Mouse (Mus musculus) liver, postnatal 0 days (tissue): ENCODE data around the gene Robo4. TPM values are rescaled to one million over a fixed set of nuclear protein-coding genes. Genes with fewer than 3 reads are reported as not detected.
A peak's percentile ranks its signal among the peaks of the same experiment; 100 is the strongest.

Experiments used
- ATAC-seq: fragments of 200-750 bp; cut with Nextera tagmentation; 2 replicates; pipeline ENCODE4 v1.8.0; 2017; ENCODE audit warnings: mild to moderate bottlenecking, moderate library complexity
- DNase-seq: peaks from one replicate; pipeline ENCODE4 v3.0.0-alpha.2; 2016
- H3K27ac ChIP-seq: fragments of 300-500 bp; sonication (generic); 2 replicates; pipeline ENCODE4 v1.5.1; 2014; ENCODE audit warnings: antibody characterized with exemption, moderate library complexity, mild to moderate bottlenecking, low read depth
- H3K27me3 ChIP-seq: fragments of 300-500 bp; sonication (generic); 2 replicates; pipeline ENCODE4 v1.6.1; 2014; ENCODE audit warnings: low read length, control low read depth, mixed read lengths; ENCODE audit not compliant: insufficient read depth
- H3K36me3 ChIP-seq: fragments of 300-500 bp; sonication (generic); replicated peaks from 2 replicates; pipeline ENCODE4 v1.6.1; 2014; ENCODE audit warnings: mild to moderate bottlenecking, control low read depth, low read length, moderate library complexity, mixed read lengths; ENCODE audit not compliant: insufficient read depth
- H3K4me1 ChIP-seq: fragments of 300-500 bp; sonication (generic); 2 replicates; pipeline ENCODE4 v1.6.1; 2014; ENCODE audit warnings: antibody characterized with exemption, mild to moderate bottlenecking, control low read depth; ENCODE audit not compliant: insufficient read depth
- H3K4me2 ChIP-seq: fragments of 300-500 bp; sonication (generic); 2 replicates; pipeline ENCODE4 v1.6.1; 2014; ENCODE audit warnings: low read depth, mild to moderate bottlenecking, low read length, moderate library complexity, mixed read lengths
- H3K4me3 ChIP-seq: fragments of 300-500 bp; sonication (generic); 2 replicates; pipeline ENCODE4 v1.5.1; 2014; ENCODE audit warnings: low read depth, low read length
- H3K9ac ChIP-seq: fragments of 300-500 bp; sonication (generic); replicated peaks from 2 replicates; pipeline ENCODE4 v1.6.1; 2014; ENCODE audit warnings: mild to moderate bottlenecking, moderate library complexity
- H3K9me3 ChIP-seq: fragments of 300-500 bp; sonication (generic); 2 replicates; pipeline ENCODE4 v1.6.1; 2016; ENCODE audit warnings: mild to moderate bottlenecking, control low read depth, low read length, mixed read lengths
- CTCF ChIP-seq: sonication (generic); IDR thresholded peaks from 2 replicates; pipeline ENCODE4 v1.5.1; 2016; ENCODE audit warnings: antibody characterized with exemption, low read depth
- EP300 ChIP-seq: IDR thresholded peaks from 2 replicates; pipeline ENCODE4 v1.6.1; 2016; ENCODE audit warnings: antibody characterized with exemption, low read depth, mild to moderate bottlenecking
- WGBS: fragments of 180-500 bp; shearing (Covaris S2); extraction: QIAGEN DNeasy Blood & Tissue Kit; methylation state at CpG from one replicate; pipeline ENCODE4 v1.1.7; 2014; ENCODE audit not compliant: insufficient replicate concordance; 5-methylcytosine and 5-hydroxymethylcytosine counted together
- polyA plus RNA-seq: library from polyadenylated mRNA; unstranded; fragments of >200 nt; fragmentation: Nextera tagmentation; extraction: Ambion mirVana; gene quantifications from 2 replicates; pipeline ENCODE4 v1.2.1, GENCODE M21; 2015

The Robo4 gene
- polyA plus RNA-seq, 1 experiment from 2014 or later: 2.5 TPM

DNA sequence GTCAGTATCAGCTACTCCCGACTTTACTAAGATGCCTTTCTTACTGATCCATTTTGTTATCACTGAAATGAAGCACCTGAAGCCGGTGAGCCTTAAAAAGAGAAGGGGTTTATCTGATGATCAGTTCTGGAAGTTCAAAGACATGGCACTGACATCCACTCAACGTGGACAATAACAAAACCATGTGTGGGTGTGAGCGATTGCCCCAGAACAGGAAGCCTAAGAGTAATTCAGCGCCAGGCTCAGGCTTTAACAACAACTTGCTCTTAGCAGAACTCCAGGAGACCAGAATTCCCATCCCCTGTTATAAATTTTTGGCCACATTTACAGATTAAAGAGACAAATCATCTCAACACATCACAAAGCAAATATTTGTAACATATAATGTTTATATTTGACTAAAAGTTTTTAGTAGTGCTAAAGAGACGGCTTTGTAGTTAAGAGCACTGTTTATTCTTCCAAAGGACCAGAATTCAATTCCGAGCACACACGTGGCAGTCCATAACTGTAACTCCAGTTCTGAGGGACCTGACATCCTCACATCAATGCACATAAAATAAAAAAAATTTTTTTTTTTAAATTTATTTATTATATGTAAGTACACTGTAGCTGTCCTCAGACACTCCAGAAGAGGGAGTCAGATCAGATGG lies 8.1 kb upstream of the Robo4 start:
- Histone ChIP-seq H3K9me3 (no peaks in the 10 kb centered on the region), H3K4me2 (no peak overlapping the region), H3K36me3 (no peaks in the 10 kb centered on the region), H3K9ac (no peak overlapping the region), H3K4me3 (no peak overlapping the region), H3K27ac (no peak overlapping the region), H3K27me3 (no peaks in the 10 kb centered on the region), H3K4me1 (no peaks in the 10 kb centered on the region)
- WGBS: 67% methylated on average over 8 of the region's 8 CpGs
- no peak for ATAC-seq
- TF ChIP-seq EP300 (no peak), CTCF (no peak)
- no peak for DNase-seq

DNA sequence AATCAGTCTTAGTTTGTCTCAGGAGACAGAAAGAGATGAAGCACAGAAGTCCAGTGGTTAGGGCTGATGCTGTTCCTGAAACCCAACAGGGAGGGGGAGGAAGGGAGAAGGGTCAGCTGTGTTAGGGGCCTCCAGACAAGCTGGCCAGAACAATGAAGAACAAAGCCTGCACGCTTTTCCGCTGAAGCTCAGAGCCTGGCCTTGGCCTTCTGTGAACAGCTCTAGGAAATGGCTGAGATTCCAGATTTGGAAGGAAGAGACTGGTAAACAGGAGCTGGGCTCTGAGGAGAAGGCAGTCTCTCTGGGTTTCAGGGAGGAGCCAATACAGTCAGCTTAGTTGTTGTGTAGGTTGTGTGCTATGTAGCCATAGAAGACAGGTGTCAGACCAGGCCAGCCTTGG lies 1.1 kb upstream of the Robo4 start:
- Histone ChIP-seq H3K4me2 (no peak overlapping the region), H3K4me1 (no peaks in the 10 kb centered on the region), H3K36me3 (no peaks in the 10 kb centered on the region), H3K9ac (no peak overlapping the region), H3K4me3 (no peak overlapping the region), H3K9me3 (no peaks in the 10 kb centered on the region), H3K27ac (no peak overlapping the region), H3K27me3 (no peaks in the 10 kb centered on the region)
- TF ChIP-seq EP300 (no peak), CTCF (no peak)
- ATAC-seq (peak; percentile 64), DNase-seq (no peak)
- 78% methylated on average over 2 of the region's 2 CpGs for WGBS

DNA sequence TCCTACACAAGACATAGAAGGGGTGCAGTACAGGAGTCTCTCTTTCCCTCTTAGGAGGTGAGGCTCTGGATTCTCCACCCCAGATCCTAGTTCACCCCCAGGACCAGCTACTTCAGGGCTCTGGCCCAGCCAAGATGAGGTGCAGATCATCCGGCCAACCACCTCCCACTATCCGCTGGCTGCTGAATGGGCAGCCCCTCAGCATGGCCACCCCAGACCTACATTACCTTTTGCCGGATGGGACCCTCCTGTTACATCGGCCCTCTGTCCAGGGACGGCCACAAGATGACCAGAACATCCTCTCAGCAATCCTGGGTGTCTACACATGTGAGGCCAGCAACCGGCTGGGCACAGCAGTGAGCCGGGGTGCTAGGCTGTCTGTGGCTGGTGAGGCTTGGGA lies 804 bp downstream of the Robo4 start:
- H3K9me3 ChIP-seq: no peaks in the 10 kb centered on the region
- DNase-seq: no peak
- H3K36me3 ChIP-seq: no peaks in the 10 kb centered on the region
- 0 out of 2 replicates have a peak, but pooled peaks cover under 1% of the 10 kb centered on the region for H3K27me3 ChIP-seq
- H3K9ac ChIP-seq: peak overlapping the region; percentile 37
- no peak overlapping the region for H3K4me2 ChIP-seq
- H3K27ac ChIP-seq: peak overlapping the region; percentile 34
- TF ChIP-seq CTCF (no peak), EP300 (no peak)
- no peaks in the 10 kb centered on the region for H3K4me1 ChIP-seq
- peak overlapping the region; percentile 12; the same call in 1 of the 2 replicates for H3K4me3 ChIP-seq
- no peak for ATAC-seq
- 72% methylated on average over 7 of the region's 7 CpGs for WGBS

DNA sequence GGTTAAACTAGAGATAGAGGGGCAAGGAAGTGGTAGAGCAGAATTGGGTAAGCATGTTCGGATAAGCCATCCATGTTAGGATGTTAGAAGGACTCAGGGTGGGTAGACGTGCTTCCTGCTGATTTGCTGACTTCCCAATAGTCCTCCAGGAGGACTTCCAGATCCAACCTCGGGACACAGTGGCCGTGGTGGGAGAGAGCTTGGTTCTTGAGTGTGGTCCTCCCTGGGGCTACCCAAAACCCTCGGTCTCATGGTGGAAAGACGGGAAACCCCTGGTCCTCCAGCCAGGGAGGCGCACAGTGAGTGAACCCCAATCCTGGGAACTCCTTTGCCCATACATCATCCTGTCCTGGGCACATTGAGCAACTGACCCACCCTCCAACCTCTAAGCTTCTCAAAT lies 1.3 kb downstream of the Robo4 start:
- H3K27ac ChIP-seq: no peak overlapping the region
- H3K4me2 ChIP-seq: peak overlapping the region; percentile 24; the same call in 1 of the 2 replicates
- 66% methylated on average over 7 of the region's 7 CpGs for WGBS
- TF ChIP-seq CTCF (no peak), EP300 (no peak)
- ATAC-seq: no peak
- no peaks in the 10 kb centered on the region for H3K4me1 ChIP-seq
- no peak for DNase-seq
- no peaks in the 10 kb centered on the region for H3K36me3 ChIP-seq
- H3K27me3 ChIP-seq: 0 out of 2 replicates have a peak, but pooled peaks cover 5% of the 10 kb centered on the region
- H3K9me3 ChIP-seq: no peaks in the 10 kb centered on the region
- H3K9ac ChIP-seq: no peak overlapping the region
- peak overlapping the region; percentile 12; the same call in 1 of the 2 replicates for H3K4me3 ChIP-seq

DNA sequence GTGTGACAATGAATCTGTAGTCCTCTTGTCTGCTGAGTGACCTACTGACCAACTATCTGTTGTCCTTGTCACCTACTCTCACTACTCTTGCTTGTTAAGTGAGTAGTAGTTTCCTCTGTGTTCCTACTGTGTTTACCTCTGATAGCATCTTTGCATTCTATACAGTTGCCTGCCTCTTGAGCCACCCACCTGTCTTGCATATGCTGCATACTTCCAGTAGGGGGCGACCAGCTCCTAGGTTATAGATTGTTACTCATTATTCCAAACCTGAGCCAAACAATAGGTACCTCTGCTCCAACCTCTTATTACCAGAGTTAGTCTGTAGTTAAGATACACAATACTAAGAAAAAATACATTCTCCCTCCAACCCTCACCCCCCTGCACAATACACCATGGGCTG lies 4.7 kb downstream of the Robo4 start:
- DNase-seq (no peak), ATAC-seq (no peak; the same call in 1 of the 2 replicates)
- H3K9me3 ChIP-seq: no peaks in the 10 kb centered on the region
- WGBS: 0% methylated on average over 1 of the region's 1 CpGs
- no peak overlapping the region for H3K9ac ChIP-seq
- no peak overlapping the region for H3K4me3 ChIP-seq
- no peaks in the 10 kb centered on the region for H3K4me1 ChIP-seq
- 0 out of 2 replicates have a peak, but pooled peaks cover 6% of the 10 kb centered on the region for H3K27me3 ChIP-seq
- no peaks in the 10 kb centered on the region for H3K36me3 ChIP-seq
- H3K4me2 ChIP-seq: no peak overlapping the region
- TF ChIP-seq EP300 (no peak), CTCF (peak; percentile 80)
- H3K27ac ChIP-seq: no peak overlapping the region

DNA sequence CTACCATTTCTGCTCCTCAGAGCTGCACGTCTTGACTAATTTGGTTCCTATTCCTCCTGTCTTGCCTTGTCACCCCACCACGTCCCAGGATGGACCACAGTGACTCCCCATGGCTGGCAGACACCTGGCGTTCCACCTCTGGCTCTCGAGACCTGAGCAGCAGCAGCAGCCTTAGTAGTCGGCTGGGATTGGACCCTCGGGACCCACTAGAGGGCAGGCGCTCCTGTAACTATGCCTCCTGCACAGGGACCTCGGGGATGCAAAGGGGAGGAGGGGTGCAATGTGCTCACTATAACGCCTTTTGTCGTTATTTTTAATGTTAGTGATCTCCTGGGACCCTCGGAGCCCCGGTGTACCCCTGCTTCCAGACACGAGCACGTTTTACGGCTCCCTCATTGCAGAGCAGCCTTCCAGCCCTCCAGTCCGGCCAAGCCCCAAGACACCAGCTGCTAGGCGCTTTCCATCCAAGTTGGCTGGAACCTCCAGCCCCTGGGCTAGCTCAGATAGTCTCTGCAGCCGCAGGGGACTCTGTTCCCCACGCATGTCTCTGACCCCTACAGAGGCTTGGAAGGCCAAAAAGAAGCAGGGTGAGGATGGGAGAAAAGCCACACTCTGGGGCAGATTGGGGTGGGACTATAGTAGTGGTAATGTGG lies 6.3 kb downstream of the Robo4 start:
- Histone ChIP-seq H3K36me3 (no peaks in the 10 kb centered on the region), H3K9me3 (no peaks in the 10 kb centered on the region), H3K9ac (no peak overlapping the region), H3K4me1 (no peaks in the 10 kb centered on the region), H3K4me2 (no peak overlapping the region), H3K4me3 (no peak overlapping the region), H3K27me3 (0 out of 2 replicates have a peak, but pooled peaks cover 6% of the 10 kb centered on the region), H3K27ac (no peak overlapping the region)
- peak; percentile 24 for TF ChIP-seq CTCF
- TF ChIP-seq EP300: no peak
- no peak for DNase-seq
- 48% methylated on average over 19 of the region's 19 CpGs for WGBS
- no peak for ATAC-seq
